Mouse (Mus musculus): ENCODE results near the gene Crip1. TPM values are rescaled to one million over a fixed set of nuclear protein-coding genes. Genes with fewer than 3 reads are reported as not detected.

Crip1 gene
- polyA plus RNA-seq, 1 experiment from 2014 or later, result 26.8 TPM

DNA sequence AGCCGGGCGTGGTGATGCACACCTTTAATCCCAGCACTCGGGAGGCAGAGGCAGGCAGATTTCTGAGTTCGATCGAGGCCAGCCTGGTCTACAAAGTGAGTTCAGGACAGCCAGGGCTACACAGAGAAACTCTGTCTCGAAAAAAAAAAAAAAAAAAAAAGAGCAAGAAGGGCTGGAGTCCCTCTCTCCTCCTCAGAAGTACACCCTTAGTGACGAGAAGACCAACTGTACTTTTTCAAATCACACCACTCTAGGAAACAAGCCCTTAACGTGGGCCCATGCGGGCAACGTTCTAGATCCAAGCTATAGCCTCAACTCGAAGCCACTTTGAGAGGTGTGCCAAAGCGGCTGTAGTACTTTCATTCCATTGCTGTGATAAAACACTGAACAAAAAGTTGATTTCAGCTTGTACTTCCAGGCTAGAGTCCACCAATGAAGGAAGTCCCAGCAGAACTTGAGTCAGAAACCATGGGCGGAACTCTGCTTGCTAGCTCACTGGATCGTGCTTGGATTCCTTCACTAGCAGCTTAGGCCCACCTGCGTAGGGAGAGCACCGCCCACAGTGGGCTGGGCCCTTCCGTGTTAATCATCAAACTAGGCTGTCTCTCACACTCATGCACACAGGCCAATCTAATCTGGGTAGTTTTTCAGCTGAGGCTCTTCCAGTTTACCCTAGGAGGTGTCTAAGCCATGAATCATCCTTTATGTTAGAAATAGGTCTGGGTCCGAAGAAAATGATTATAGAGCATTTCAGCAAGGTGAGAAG lies 31.0 kb downstream of the Crip1 start:
- ATAC-seq (ENCODE audit: low FRiP score, low TSS enrichment) (no peak), DNase-seq (no peak)
- Histone ChIP-seq H3K4me1 (ENCODE audit: control insufficient read depth, insufficient read depth, low read length) (no peaks in the 10 kb centered on the region), H3K27me3 (ENCODE audit: control insufficient read depth, insufficient read depth, low read length) (no peaks in the 10 kb centered on the region), H3K4me3 (replicated peaks; ENCODE audit: low read depth, low read length) (no peak overlapping the region), H3K36me3 (ENCODE audit: control insufficient read depth, insufficient read depth, low read length) (no peaks in the 10 kb centered on the region), H3K9me3 (ENCODE audit: control insufficient read depth, low read length) (no peaks in the 10 kb centered on the region), H3K4me2 (ENCODE audit: low read length) (no peak overlapping the region), H3K27ac (replicated peaks; ENCODE audit: low read depth, low read length) (no peak overlapping the region), H3K9ac (replicated peaks; ENCODE audit: low read length) (no peak overlapping the region)
- 89% methylated on average over 18 of the region's 18 CpGs for WGBS

DNA sequence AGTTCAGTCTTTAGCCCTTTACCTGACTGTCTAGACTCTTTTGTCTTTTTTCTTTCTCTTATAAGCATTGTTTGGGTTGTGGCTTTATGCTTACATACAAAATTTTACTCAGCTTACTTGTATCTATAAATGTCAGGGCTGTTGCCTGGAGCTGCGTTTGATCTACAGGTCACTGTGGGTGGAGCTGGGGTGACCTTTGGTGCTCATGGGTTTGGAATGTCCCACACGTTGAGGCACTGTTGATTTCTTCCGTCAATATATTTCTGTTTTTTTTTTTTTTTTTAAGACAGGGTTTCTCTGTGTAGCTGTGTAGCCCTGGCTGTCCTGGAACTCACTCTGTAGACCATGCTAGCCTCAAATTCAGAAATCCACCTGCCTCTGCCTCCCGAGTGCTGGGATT lies 34.9 kb downstream of the Crip1 start:
- H3K36me3 ChIP-seq (ENCODE audit: control insufficient read depth, insufficient read depth, low read length), result no peaks in the 10 kb centered on the region
- no peak overlapping the region for H3K4me2 ChIP-seq (ENCODE audit: low read length)
- WGBS, result 82% methylated on average over 4 of the region's 4 CpGs
- H3K9ac ChIP-seq (replicated peaks; ENCODE audit: low read length), result no peak overlapping the region
- 0 out of 2 replicates have a peak, but pooled peaks cover 2% of the 10 kb centered on the region for H3K4me1 ChIP-seq (ENCODE audit: control insufficient read depth, insufficient read depth, low read length)
- H3K27me3 ChIP-seq (ENCODE audit: control insufficient read depth, insufficient read depth, low read length), result no peaks in the 10 kb centered on the region
- H3K9me3 ChIP-seq (ENCODE audit: control insufficient read depth, low read length), result no peaks in the 10 kb centered on the region
- no peak overlapping the region for H3K27ac ChIP-seq (replicated peaks; ENCODE audit: low read depth, low read length)
- ATAC-seq (ENCODE audit: low FRiP score, low TSS enrichment) (no peak), DNase-seq (no peak)
- no peak overlapping the region for H3K4me3 ChIP-seq (replicated peaks; ENCODE audit: low read depth, low read length)

DNA sequence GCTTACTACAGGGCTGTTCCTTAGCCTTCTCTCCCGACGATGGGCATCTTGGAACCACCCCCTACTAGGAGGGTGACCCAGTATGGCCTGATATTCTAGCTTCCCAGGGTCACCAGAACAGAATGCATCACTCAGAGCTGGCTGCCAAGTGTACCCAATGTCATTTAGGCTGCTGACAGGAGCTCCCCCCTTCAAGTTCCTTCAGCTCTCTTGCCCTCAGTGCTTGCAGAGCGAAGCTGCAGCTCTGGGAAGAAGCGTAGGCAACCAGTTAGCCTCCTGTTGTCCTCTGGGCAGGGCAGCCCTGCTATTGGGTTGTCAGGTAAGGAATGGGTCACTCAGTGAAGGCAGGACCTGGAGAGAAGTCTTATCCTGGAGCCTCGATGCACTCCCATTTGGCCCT lies 38.8 kb downstream of the Crip1 start:
- Histone ChIP-seq H3K27me3 (ENCODE audit: control insufficient read depth, insufficient read depth, low read length) (no peaks in the 10 kb centered on the region), H3K36me3 (ENCODE audit: control insufficient read depth, insufficient read depth, low read length) (peaks cover 19% of the 10 kb centered on the region), H3K9ac (replicated peaks; ENCODE audit: low read length) (peak overlapping the region; percentile 81), H3K27ac (replicated peaks; ENCODE audit: low read depth, low read length) (no peak overlapping the region), H3K4me3 (replicated peaks; ENCODE audit: low read depth, low read length) (no peak overlapping the region), H3K4me2 (ENCODE audit: low read length) (peak overlapping the region; percentile 89; the same call in 1 of the 2 replicates), H3K4me1 (ENCODE audit: control insufficient read depth, insufficient read depth, low read length) (peaks cover 23% of the 10 kb centered on the region), H3K9me3 (ENCODE audit: control insufficient read depth, low read length) (no peaks in the 10 kb centered on the region)
- ATAC-seq (ENCODE audit: low FRiP score, low TSS enrichment), result no peak
- 63% methylated on average over 5 of the region's 5 CpGs for WGBS
- no peak for DNase-seq

DNA sequence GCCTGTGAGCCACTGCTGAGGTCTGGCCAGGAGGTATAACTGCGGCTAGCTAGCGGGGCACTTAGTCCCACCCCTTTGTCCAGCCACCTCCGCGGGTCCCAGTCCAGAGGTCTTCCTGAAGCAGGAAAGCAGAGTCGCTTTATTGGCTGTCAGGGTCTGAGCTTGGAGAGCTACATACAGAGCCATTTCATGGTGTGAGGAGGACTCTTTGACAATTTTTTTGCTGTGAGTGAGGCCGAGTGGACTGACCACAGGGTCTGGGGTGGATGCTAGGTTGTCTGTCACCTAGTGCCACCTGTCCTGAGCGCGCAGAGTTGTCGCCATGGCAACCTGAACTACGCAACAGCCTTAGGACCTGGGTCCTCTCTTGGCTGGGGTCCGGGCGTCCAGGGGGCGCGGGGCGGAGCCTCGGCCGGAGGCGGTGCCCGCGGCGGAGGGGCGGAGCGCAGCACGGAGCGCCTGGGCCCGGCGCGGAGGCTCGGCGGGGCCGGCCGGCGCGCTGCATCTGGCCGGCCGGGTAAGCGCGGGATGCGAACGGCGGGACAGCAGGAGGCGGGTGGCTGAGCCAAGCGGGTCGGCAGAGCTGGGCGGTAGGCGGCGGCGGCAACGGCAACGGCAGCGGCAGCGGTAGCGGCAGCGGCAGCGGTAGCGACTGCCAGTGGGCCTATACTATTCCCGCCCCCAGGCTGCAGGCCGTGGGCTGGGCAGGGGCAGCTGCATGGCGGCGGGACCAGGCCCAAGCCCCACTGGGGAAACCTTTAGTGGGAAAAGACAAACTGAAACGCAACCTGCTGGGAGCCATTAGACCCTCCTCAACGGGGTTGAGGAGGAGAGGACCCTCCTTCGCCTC lies 39.6 kb downstream of the Crip1 start, which contains the start of gene Tmem121:
TSS of gene Tmem121 (plus strand) at position 489 of the 850 bp plus-strand sequence.
- peaks cover 26% of the 10 kb centered on the region for H3K36me3 ChIP-seq (ENCODE audit: control insufficient read depth, insufficient read depth, low read length)
- peak within 1 kb of the TSS; percentile 81 for H3K9ac ChIP-seq (replicated peaks; ENCODE audit: low read length)
- WGBS, result under 1% methylated on average over 63 of the region's 63 CpGs
- no peaks in the 10 kb centered on the region for H3K9me3 ChIP-seq (ENCODE audit: control insufficient read depth, low read length)
- H3K4me3 ChIP-seq (replicated peaks; ENCODE audit: low read depth, low read length), result peak within 1 kb of the TSS; percentile 71
- peak within 1 kb of the TSS; percentile 71 for H3K27ac ChIP-seq (replicated peaks; ENCODE audit: low read depth, low read length)
- peak; percentile 77 for DNase-seq
- peak; percentile 70 for ATAC-seq (ENCODE audit: low FRiP score, low TSS enrichment)
- peak within 1 kb of the TSS; percentile 89 for H3K4me2 ChIP-seq (ENCODE audit: low read length)
- H3K4me1 ChIP-seq (ENCODE audit: control insufficient read depth, insufficient read depth, low read length), result peaks cover 23% of the 10 kb centered on the region
- no peaks in the 10 kb centered on the region for H3K27me3 ChIP-seq (ENCODE audit: control insufficient read depth, insufficient read depth, low read length)

GRCm38 (mm10) chr12:113186326-113187010 lies 40.4 kb downstream of the Crip1 start:
- 32% methylated on average over 12 of the region's 12 CpGs for WGBS
- DNase-seq (no peak), ATAC-seq (ENCODE audit: low FRiP score, low TSS enrichment) (0 out of 2 replicates have a peak, but pooled peaks have one; percentile 7)
- Histone ChIP-seq H3K36me3 (ENCODE audit: control insufficient read depth, insufficient read depth, low read length) (peaks cover 33% of the 10 kb centered on the region), H3K4me2 (ENCODE audit: low read length) (peak overlapping the region; percentile 89), H3K9ac (replicated peaks; ENCODE audit: low read length) (peak overlapping the region; percentile 81), H3K27ac (replicated peaks; ENCODE audit: low read depth, low read length) (peak overlapping the region; percentile 71; the same call in 1 of the 2 replicates), H3K4me1 (ENCODE audit: control insufficient read depth, insufficient read depth, low read length) (peaks cover 23% of the 10 kb centered on the region), H3K4me3 (replicated peaks; ENCODE audit: low read depth, low read length) (peak overlapping the region; percentile 71), H3K9me3 (ENCODE audit: control insufficient read depth, low read length) (no peaks in the 10 kb centered on the region), H3K27me3 (ENCODE audit: control insufficient read depth, insufficient read depth, low read length) (no peaks in the 10 kb centered on the region)

- Histone ChIP-seq H3K4me1 (ENCODE audit: control insufficient read depth, insufficient read depth, low read length) (peaks cover 23% of the 10 kb centered on the region), H3K27ac (replicated peaks; ENCODE audit: low read depth, low read length) (no peak overlapping the region), H3K4me2 (ENCODE audit: low read length) (peak overlapping the region; percentile 89), H3K9me3 (ENCODE audit: control insufficient read depth, low read length) (no peaks in the 10 kb centered on the region), H3K9ac (replicated peaks; ENCODE audit: low read length) (peak overlapping the region; percentile 81), H3K4me3 (replicated peaks; ENCODE audit: low read depth, low read length) (peak overlapping the region; percentile 71), H3K36me3 (ENCODE audit: control insufficient read depth, insufficient read depth, low read length) (peaks cover 33% of the 10 kb centered on the region), H3K27me3 (ENCODE audit: control insufficient read depth, insufficient read depth, low read length) (no peaks in the 10 kb centered on the region)
- DNase-seq, result no peak
- WGBS, result 53% methylated on average over 4 of the region's 4 CpGs
- ATAC-seq (ENCODE audit: low FRiP score, low TSS enrichment), result no peak
These were observed 40.9 kb downstream of the Crip1 start for GRCm38 (mm10) chr12:113187011-113187375.

DNA sequence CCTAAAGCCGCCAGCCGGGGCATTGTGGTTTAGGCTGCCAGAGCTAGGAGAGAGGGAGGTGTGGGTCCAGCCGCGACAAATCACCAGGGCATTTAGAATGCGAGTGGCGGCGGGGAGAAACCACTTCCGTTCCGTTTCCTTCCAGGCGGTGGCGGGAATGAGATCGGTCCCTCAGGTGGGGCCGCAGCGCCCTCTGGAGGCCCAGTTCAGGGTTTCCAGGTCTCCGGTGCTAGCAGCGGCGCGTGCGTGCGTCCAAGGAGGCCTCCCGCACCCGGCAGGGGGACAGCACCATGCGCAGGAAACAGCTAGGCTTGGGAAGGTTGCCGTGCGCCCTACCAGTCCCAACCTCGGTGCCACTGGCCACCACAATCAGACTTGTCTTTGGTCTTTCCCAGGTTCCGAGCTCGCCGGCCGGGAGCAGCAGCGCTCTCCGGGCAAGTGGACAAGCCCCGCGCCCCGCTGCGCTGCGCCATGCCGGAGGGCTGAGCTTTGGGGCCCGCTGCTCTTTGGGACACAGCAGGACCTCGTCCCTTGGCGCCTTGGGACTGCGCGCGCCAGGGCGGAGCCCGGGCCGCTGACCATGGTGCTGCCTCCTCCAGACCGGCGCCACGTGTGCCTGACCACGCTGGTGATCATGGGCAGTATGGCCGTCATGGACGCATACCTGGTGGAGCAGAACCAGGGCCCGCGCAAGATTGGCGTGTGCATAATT lies 41.6 kb downstream of the Crip1 start:
- peak; percentile 52; the same call in 1 of the 2 replicates for ATAC-seq (ENCODE audit: low FRiP score, low TSS enrichment)
- H3K9ac ChIP-seq (replicated peaks; ENCODE audit: low read length), result peak overlapping the region; percentile 81
- H3K4me1 ChIP-seq (ENCODE audit: control insufficient read depth, insufficient read depth, low read length), result peaks cover 23% of the 10 kb centered on the region
- H3K4me3 ChIP-seq (replicated peaks; ENCODE audit: low read depth, low read length), result peak overlapping the region; percentile 71
- peak overlapping the region; percentile 41; the same call in 1 of the 2 replicates for H3K27ac ChIP-seq (replicated peaks; ENCODE audit: low read depth, low read length)
- peak; percentile 94 for DNase-seq
- peak overlapping the region; percentile 89 for H3K4me2 ChIP-seq (ENCODE audit: low read length)
- 3% methylated on average over 56 of the region's 56 CpGs for WGBS
- H3K36me3 ChIP-seq (ENCODE audit: control insufficient read depth, insufficient read depth, low read length), result peaks cover 33% of the 10 kb centered on the region
- H3K9me3 ChIP-seq (ENCODE audit: control insufficient read depth, low read length), result no peaks in the 10 kb centered on the region
- no peaks in the 10 kb centered on the region for H3K27me3 ChIP-seq (ENCODE audit: control insufficient read depth, insufficient read depth, low read length)

Data from midbrain, embryonic 14.5 days (tissue).